Mouse (Mus musculus) hindbrain, embryonic 11.5 days (tissue): ENCODE measurements around the gene Dscam. TPM values are rescaled to one million over a fixed set of nuclear protein-coding genes. Genes with fewer than 3 reads are reported as not detected.
"Not testable (repeated sequence)": the region's sequence is repeated elsewhere in the genome, so short reads cannot be mapped to it uniquely, and the experiment has no call there.

ENCODE experiments used
- ATAC-seq: fragments of 200-750 bp; cut with Nextera tagmentation; 2 replicates; pipeline ENCODE4 v1.8.0; 2017; ENCODE audit warnings: mild to moderate bottlenecking, moderate TSS enrichment, moderate library complexity; ENCODE audit not compliant: low FRiP score
- DNase-seq: peaks from one replicate; pipeline ENCODE4 v3.0.0-alpha.2; 2015; ENCODE audit warnings: low spot score
- H3K27ac ChIP-seq: fragments of 300-500 bp; sonication (generic); 2 replicates; pipeline ENCODE4 v1.5.1; 2014; ENCODE audit warnings: mild to moderate bottlenecking, low read depth, low read length
- H3K27me3 ChIP-seq: fragments of 300-500 bp; sonication (generic); 2 replicates; pipeline ENCODE4 v1.6.1; 2014; ENCODE audit warnings: mild to moderate bottlenecking, low read length, moderate library complexity, mixed read lengths; ENCODE audit not compliant: control insufficient read depth, insufficient read depth
- H3K36me3 ChIP-seq: fragments of 300-500 bp; sonication (generic); 2 replicates; pipeline ENCODE4 v1.6.1; 2014; ENCODE audit warnings: mild to moderate bottlenecking, low read length, moderate library complexity, mixed read lengths; ENCODE audit not compliant: control insufficient read depth, insufficient read depth
- H3K4me1 ChIP-seq: fragments of 300-500 bp; sonication (generic); replicated peaks from 2 replicates; pipeline ENCODE4 v1.6.1; 2014; ENCODE audit warnings: low read length, mixed read lengths; ENCODE audit not compliant: control insufficient read depth, insufficient read depth
- H3K4me2 ChIP-seq: fragments of 300-500 bp; sonication (generic); replicated peaks from 2 replicates; pipeline ENCODE4 v1.6.1; 2014; ENCODE audit warnings: mild to moderate bottlenecking, low read depth, low read length
- H3K4me3 ChIP-seq: fragments of 300-500 bp; sonication (generic); 2 replicates; pipeline ENCODE4 v1.5.1; 2014; ENCODE audit warnings: low read depth, low read length
- H3K9ac ChIP-seq: fragments of 300-500 bp; sonication (generic); 2 replicates; pipeline ENCODE4 v1.6.1; 2014; ENCODE audit warnings: low read depth, low read length
- H3K9me3 ChIP-seq: fragments of 300-500 bp; sonication (generic); 2 replicates; pipeline ENCODE4 v1.6.1; 2016; ENCODE audit warnings: low read length; ENCODE audit not compliant: control insufficient read depth
- WGBS: fragments of 180-500 bp; shearing (Covaris S2); extraction: QIAGEN DNeasy Blood & Tissue Kit; methylation state at CpG from one replicate; pipeline ENCODE4 v1.1.7; 2014; 5-methylcytosine and 5-hydroxymethylcytosine counted together
- polyA plus RNA-seq: library from polyadenylated mRNA; unstranded; fragments of >200 nt; fragmentation: Nextera tagmentation; extraction: Ambion mirVana; gene quantifications from 2 replicates; pipeline ENCODE4 v1.2.1, GENCODE M21; 2014

The Dscam gene
- polyA plus RNA-seq, 1 experiment from 2014 or later = 2.0 TPM

DNA sequence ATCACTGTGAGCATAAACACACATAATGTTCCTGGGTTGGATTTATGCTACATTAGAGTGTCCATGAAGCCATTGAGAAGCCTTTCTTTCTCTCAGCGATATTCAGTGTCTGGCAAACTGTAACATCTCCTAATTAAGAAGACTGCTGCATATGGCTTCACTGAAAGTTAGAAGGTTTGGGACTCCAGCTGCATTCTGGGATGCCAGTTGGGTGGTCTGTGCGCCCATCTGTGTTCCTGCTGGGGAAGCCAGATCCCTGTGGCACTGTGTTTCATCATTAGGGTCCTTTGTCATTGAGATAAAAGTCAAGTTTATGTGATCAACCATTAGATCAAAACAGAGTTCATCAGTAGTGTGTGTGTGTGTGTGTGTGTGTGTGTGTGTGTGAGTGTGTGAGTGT lies 284.7 kb downstream of the Dscam start:
- DNase-seq (no peak), ATAC-seq (no peak)
- no peak overlapping the region for H3K4me2 ChIP-seq
- H3K36me3 ChIP-seq = no peaks in the 10 kb centered on the region
- H3K9ac ChIP-seq = no peak overlapping the region
- no peaks in the 10 kb centered on the region for H3K9me3 ChIP-seq
- no peaks in the 10 kb centered on the region for H3K4me1 ChIP-seq
- H3K27ac ChIP-seq = no peak overlapping the region
- no peak overlapping the region for H3K4me3 ChIP-seq
- 73% methylated on average over 2 of the region's 2 CpGs for WGBS
- H3K27me3 ChIP-seq = no peaks in the 10 kb centered on the region

GRCm38 (mm10) chr16:96884590-96884989 lies 286.0 kb downstream of the Dscam start:
- 97% methylated on average over 2 of the region's 3 CpGs for WGBS
- ATAC-seq, DNase-seq, H3K27ac ChIP-seq, H3K9me3 ChIP-seq, H3K4me3 ChIP-seq, H3K27me3 ChIP-seq, H3K4me1 ChIP-seq, H3K36me3 ChIP-seq, H3K4me2 ChIP-seq, H3K9ac ChIP-seq: not testable (repeated sequence)

GRCm38 (mm10) chr16:96877271-96877670 lies 293.3 kb downstream of the Dscam start:
- ATAC-seq = no peak
- Histone ChIP-seq H3K27me3 (no peaks in the 10 kb centered on the region), H3K36me3 (no peaks in the 10 kb centered on the region), H3K4me3 (no peak overlapping the region), H3K27ac (no peak overlapping the region), H3K9ac (no peak overlapping the region), H3K4me2 (no peak overlapping the region), H3K9me3 (no peaks in the 10 kb centered on the region), H3K4me1 (no peaks in the 10 kb centered on the region)
- 82% methylated on average over 4 of the region's 4 CpGs for WGBS
- no peak for DNase-seq

DNA sequence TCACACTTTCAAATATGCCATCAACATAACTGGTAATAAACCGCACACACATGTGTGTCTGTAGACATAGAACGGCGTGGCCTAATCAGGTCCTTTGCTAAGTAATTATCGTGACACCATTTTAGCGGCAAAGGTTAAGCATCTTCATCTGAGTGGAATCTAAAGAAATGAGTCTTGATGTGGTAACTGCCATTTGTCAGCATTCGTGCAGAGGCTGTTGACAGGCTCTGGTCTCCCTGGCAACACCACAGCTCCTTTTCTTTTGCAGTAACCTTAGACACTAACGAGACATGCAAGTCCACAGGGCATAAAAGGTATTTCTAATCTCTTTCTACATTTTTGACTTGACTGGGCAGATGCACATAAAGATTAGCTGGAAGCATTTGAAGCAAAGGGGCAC lies 297.8 kb downstream of the Dscam start:
- Histone ChIP-seq H3K4me2 (no peak overlapping the region), H3K36me3 (no peaks in the 10 kb centered on the region), H3K4me3 (no peak overlapping the region), H3K4me1 (no peaks in the 10 kb centered on the region), H3K9me3 (no peaks in the 10 kb centered on the region), H3K27me3 (no peaks in the 10 kb centered on the region), H3K9ac (no peak overlapping the region), H3K27ac (no peak overlapping the region)
- 40% methylated on average over 7 of the region's 7 CpGs for WGBS
- peak; percentile 40 for DNase-seq
- ATAC-seq = no peak

GRCm38 (mm10) chr16:96857571-96857970 lies 313.0 kb downstream of the Dscam start:
- no peaks in the 10 kb centered on the region for H3K9me3 ChIP-seq
- H3K27me3 ChIP-seq = no peaks in the 10 kb centered on the region
- no peak overlapping the region for H3K4me3 ChIP-seq
- DNase-seq (no peak), ATAC-seq (no peak)
- no peak overlapping the region for H3K9ac ChIP-seq
- H3K4me2 ChIP-seq = no peak overlapping the region
- H3K27ac ChIP-seq = no peak overlapping the region
- H3K36me3 ChIP-seq = no peaks in the 10 kb centered on the region
- no peaks in the 10 kb centered on the region; the same call in 1 of the 2 replicates for H3K4me1 ChIP-seq
- WGBS = 60% methylated on average over 2 of the region's 2 CpGs

DNA sequence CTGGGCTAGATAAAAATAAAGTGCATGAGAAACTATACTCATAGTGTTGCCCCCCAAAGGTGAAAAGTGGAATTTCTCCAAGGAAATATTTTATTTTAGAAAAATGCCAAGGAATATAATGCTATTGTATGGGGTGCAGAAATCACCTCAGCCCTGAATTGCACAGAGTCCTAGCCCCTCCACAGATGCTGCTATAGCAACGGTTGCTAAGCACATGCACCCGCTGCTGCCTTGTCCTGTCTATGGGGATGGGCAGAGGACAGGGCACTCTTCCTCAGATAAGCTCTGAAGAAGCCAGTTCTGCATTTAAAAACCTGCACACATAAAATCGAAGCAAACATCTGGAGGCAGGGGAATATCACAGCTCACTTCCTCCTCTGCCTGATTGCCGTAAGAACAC lies 315.5 kb downstream of the Dscam start:
- Histone ChIP-seq H3K36me3 (no peaks in the 10 kb centered on the region), H3K4me2 (no peak overlapping the region), H3K4me3 (no peak overlapping the region), H3K27ac (no peak overlapping the region), H3K27me3 (no peaks in the 10 kb centered on the region), H3K4me1 (no peaks in the 10 kb centered on the region; the same call in 1 of the 2 replicates), H3K9me3 (no peaks in the 10 kb centered on the region), H3K9ac (no peak overlapping the region)
- DNase-seq (peak; percentile 9), ATAC-seq (no peak)
- WGBS = 72% methylated on average over 4 of the region's 4 CpGs

DNA sequence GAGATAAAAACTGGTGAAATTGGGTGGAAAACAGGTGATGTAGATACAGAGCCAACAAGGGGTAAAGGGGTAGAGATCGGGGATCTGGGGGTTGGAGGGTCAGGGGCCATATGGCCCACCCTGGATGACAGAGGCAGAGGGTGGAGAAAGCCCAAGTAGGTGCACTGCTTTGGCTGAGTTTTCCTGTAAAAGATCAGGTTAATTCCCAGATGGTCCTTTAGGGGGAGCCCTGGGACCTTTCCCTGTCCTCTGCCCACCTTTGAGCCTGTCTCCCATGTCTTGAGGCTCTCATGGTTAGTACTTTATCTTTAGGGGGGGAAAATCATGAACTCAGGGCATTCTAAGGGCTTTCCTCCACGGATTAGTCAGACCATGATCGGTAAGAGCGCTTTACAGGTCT lies 318.2 kb downstream of the Dscam start:
- WGBS = 27% methylated on average over 4 of the region's 4 CpGs
- Histone ChIP-seq H3K9me3 (no peaks in the 10 kb centered on the region), H3K4me3 (no peak overlapping the region), H3K36me3 (no peaks in the 10 kb centered on the region), H3K27me3 (no peaks in the 10 kb centered on the region), H3K9ac (no peak overlapping the region), H3K27ac (no peak overlapping the region), H3K4me1 (no peaks in the 10 kb centered on the region; the same call in 1 of the 2 replicates), H3K4me2 (no peak overlapping the region)
- peak; percentile 38; the same call in 1 of the 2 replicates for ATAC-seq
- DNase-seq = peak; percentile 73

- Histone ChIP-seq H3K4me2 (no peak overlapping the region), H3K36me3 (no peaks in the 10 kb centered on the region), H3K4me3 (no peak overlapping the region), H3K27me3 (no peaks in the 10 kb centered on the region), H3K9ac (no peak overlapping the region), H3K9me3 (no peaks in the 10 kb centered on the region), H3K4me1 (0 out of 2 replicates have a peak, but pooled peaks cover 2% of the 10 kb centered on the region), H3K27ac (no peak overlapping the region)
- DNase-seq = no peak
- WGBS = 84% methylated on average over 6 of the region's 6 CpGs
- no peak for ATAC-seq
These were observed 321.6 kb downstream of the Dscam start for GRCm38 (mm10) chr16:96848916-96849315.

- WGBS = 39% methylated on average over 1 of the region's 1 CpGs
- Histone ChIP-seq H3K27ac (peak overlapping the region; percentile 7; the same call in 1 of the 2 replicates), H3K4me1 (0 out of 2 replicates have a peak, but pooled peaks cover 2% of the 10 kb centered on the region), H3K4me3 (no peak overlapping the region), H3K27me3 (no peaks in the 10 kb centered on the region), H3K9me3 (no peaks in the 10 kb centered on the region), H3K36me3 (no peaks in the 10 kb centered on the region), H3K4me2 (no peak overlapping the region), H3K9ac (no peak overlapping the region)
- peak; percentile 7 for DNase-seq
- ATAC-seq = no peak
These were observed 324.0 kb downstream of the Dscam start for GRCm38 (mm10) chr16:96846585-96846984.
